In genomic region chr19:5798700-5799479, GRCm38 (mm10) we compare ENCODE assay signal across 7 mouse cellular contexts. TPM values are rescaled to one million over a fixed set of nuclear protein-coding genes. Genes with fewer than 3 reads are reported as not detected.
DNase-seq lines count a peak whose midpoint lies in the region; ATAC-seq and TF ChIP-seq lines count a peak whose summit lies in the region.

No protein-coding gene starts in this region.

- no peak for ATAC-seq in hindbrain, embryonic 14.5 days (ENCODE audit: low FRiP score)

- no peaks in the 10 kb centered on the region for H3K9me3 ChIP-seq in hindbrain, embryonic 14.5 days (ENCODE audit: control insufficient read depth, low read length)

- WGBS in hindbrain, embryonic 14.5 days, result 0% methylated on average over 7 of the region's 7 CpGs
- 2% methylated on average over 7 of the region's 7 CpGs for WGBS in macrophage (ENCODE audit: missing documents)

- H3K27me3 ChIP-seq in testis, adult 2 months (ENCODE audit: control insufficient read depth, insufficient read depth, low read length), result no peaks in the 10 kb centered on the region
- no peaks in the 10 kb centered on the region for H3K27me3 ChIP-seq in hindbrain, embryonic 14.5 days (ENCODE audit: control insufficient read depth, insufficient read depth, low read length)

- H3K79me2 ChIP-seq in macrophage (ENCODE audit: inconsistent target), result peaks cover 69% of the 10 kb centered on the region

- H3K4me1 ChIP-seq in testis, adult 2 months (ENCODE audit: control insufficient read depth, insufficient read depth, low read length), result peaks cover 4% of the 10 kb centered on the region
- H3K4me1 ChIP-seq in cortical plate, adult 2 months (ENCODE audit: control insufficient read depth, insufficient read depth, low read length), result no peaks in the 10 kb centered on the region; the same call in 1 of the 2 replicates
- H3K4me1 ChIP-seq in hindbrain, embryonic 14.5 days (replicated peaks; ENCODE audit: control insufficient read depth, insufficient read depth, low read length), result peaks cover 29% of the 10 kb centered on the region

- TF ChIP-seq CTCF in testis, adult 2 months (IDR thresholded peaks at IDR 0.05; ENCODE audit: control insufficient read depth, insufficient read depth, insufficient replicate concordance, low read depth, low read length), result no peak
- TF ChIP-seq CTCF in cortical plate, adult 2 months (IDR thresholded peaks at IDR 0.05; ENCODE audit: extremely low read depth, insufficient read depth, low read length), result no peak

- intact Hi-C loops in left cerebral cortex, postnatal 14 days (cut with DNase I), result no loop called here

- DNase-seq in testis, postnatal 14 days (ENCODE audit: low spot score), result no peak
- DNase-seq in hindbrain, embryonic 14.5 days (ENCODE audit: low spot score), result peak; percentile 62
- no peak for DNase-seq in left cerebral cortex, postnatal 14 days (ENCODE audit: low spot score in 2 of 2)
- no peak for DNase-seq in cerebellum, postnatal 14 days

- H3K27ac ChIP-seq in testis, adult 2 months (ENCODE audit: control insufficient read depth, insufficient read depth, low read depth, low read length), result 0 out of 2 replicates have a peak overlapping the region, but pooled peaks have one; percentile 32
- no peak overlapping the region for H3K27ac ChIP-seq in cortical plate, adult 2 months (ENCODE audit: insufficient read depth, low read length)
- no peak overlapping the region for H3K27ac ChIP-seq in hindbrain, embryonic 14.5 days
- H3K27ac ChIP-seq in macrophage, result peak overlapping the region; percentile 100

- peaks cover 8% of the 10 kb centered on the region for H3K36me3 ChIP-seq in testis, adult 2 months (ENCODE audit: control insufficient read depth, insufficient read depth, low read length)
- peaks cover 43% of the 10 kb centered on the region for H3K36me3 ChIP-seq in hindbrain, embryonic 14.5 days (replicated peaks; ENCODE audit: control insufficient read depth, insufficient read depth)
- H3K36me3 ChIP-seq in macrophage (ENCODE audit: inconsistent target), result peaks cover 32% of the 10 kb centered on the region

- peak overlapping the region; percentile 98 for H3K9ac ChIP-seq in hindbrain, embryonic 14.5 days

- peak overlapping the region; percentile 66 for H3K4me2 ChIP-seq in hindbrain, embryonic 14.5 days (replicated peaks)

- no peak; the same call in 1 of the 2 replicates for TF ChIP-seq POLR2A in testis, adult 2 months (IDR thresholded peaks at IDR 0.05; ENCODE audit: control insufficient read depth, low read depth, low read length)
- TF ChIP-seq POLR2A in cortical plate, adult 2 months (IDR thresholded peaks at IDR 0.05; ENCODE audit: extremely low read depth, insufficient read depth, low read length), result peak; percentile 56

- peak overlapping the region; percentile 83 for H3K4me3 ChIP-seq in testis, adult 2 months (ENCODE audit: control insufficient read depth, low read depth, low read length)
- peak overlapping the region; percentile 100 for H3K4me3 ChIP-seq in cortical plate, adult 2 months (ENCODE audit: insufficient read depth, low read length)
- peak overlapping the region; percentile 95 for H3K4me3 ChIP-seq in hindbrain, embryonic 14.5 days (replicated peaks; ENCODE audit: low read length)
- H3K4me3 ChIP-seq in macrophage (ENCODE audit: inconsistent target), result peak overlapping the region; percentile 68

RNA-seq across cellular contexts. Expression of gene Scyl1, which starts 27.7 kb away (rescaled TPM):
- polyA plus RNA-seq in testis, adult 2 months (2012; rRNA removed), result 43.1 and 46.7 TPM in 2 replicates
- 120 and 124 TPM in 2 replicates for polyA plus RNA-seq in cortical plate, adult 2 months (2012; rRNA removed)
- polyA plus RNA-seq in hindbrain, embryonic 14.5 days (2014; fragmentation: Nextera tagmentation; extraction: Ambion mirVana), result 73.5 and 76.7 TPM in 2 replicates
- 100 to 1,000 TPM in 7 of 26 experiments, 10 to 100 TPM in 19; 63.9 to 148 (median 86.2) TPM for total RNA-seq in macrophage (2018; cell fraction: chromatin; rRNA removed)
- 10 to 100 TPM; 31.6 to 62.4 (median 45.0) TPM for total RNA-seq in macrophage (2018; cell fraction: cytosol; rRNA removed)
- total RNA-seq in macrophage (2018; cell fraction: nucleus; rRNA removed), result 100 to 1,000 TPM in 4 of 26 experiments, 10 to 100 TPM in 22; 42.7 to 104 (median 71.0) TPM
- polyA plus RNA-seq in macrophage (2018), result 46.2 to 54.8 TPM (median 52.4 TPM) in 3 replicates
- 10 to 100 TPM; 77.7 to 79.5 TPM for total RNA-seq in left cerebral cortex, postnatal 14 days (2021)

RNA-seq across cellular contexts. Expression of gene Ltbp3, which starts 58.2 kb away (rescaled TPM):
- polyA plus RNA-seq in testis, adult 2 months (2012; rRNA removed), result 7.6 and 8.1 TPM in 2 replicates
- 54.2 and 54.9 TPM in 2 replicates for polyA plus RNA-seq in cortical plate, adult 2 months (2012; rRNA removed)
- polyA plus RNA-seq in hindbrain, embryonic 14.5 days (2014; fragmentation: Nextera tagmentation; extraction: Ambion mirVana), result 13.8 and 15.8 TPM in 2 replicates
- total RNA-seq in macrophage (2018; cell fraction: chromatin; rRNA removed), result 100 to 1,000 TPM in 3 of 26 experiments, 10 to 100 TPM in 23; 14.2 to 124 (median 35.6) TPM
- total RNA-seq in macrophage (2018; cell fraction: cytosol; rRNA removed), result 10 to 100 TPM in 16 of 26 experiments, 1 to 10 TPM in 10; 4.2 to 31.7 (median 13.4) TPM
- 10 to 100 TPM; 13.1 to 79.6 (median 21.8) TPM for total RNA-seq in macrophage (2018; cell fraction: nucleus; rRNA removed)
- polyA plus RNA-seq in macrophage (2018), result 14.8 to 16.9 TPM (median 15.5 TPM) in 3 replicates
- total RNA-seq in left cerebral cortex, postnatal 14 days (2021), result 10 to 100 TPM; 26.6 to 29.0 TPM

Comparison
In these comparisons a context has a peak if more than half of its experiments do, and no peak if none do; other contexts are left out.
1. H3K27ac ChIP-seq: peak in testis, adult 2 months (single experiment) and macrophage (single experiment); none in cortical plate, adult 2 months (single experiment) and hindbrain, embryonic 14.5 days (single experiment).
2. Peak in every context shown above with its lines, with median percentiles within 50 percentile points of each other: H3K4me3 ChIP-seq.